Mouse (Mus musculus): Measurements from ENCODE around the gene Tet1.
"Not testable (repeated sequence)": the region's sequence is repeated elsewhere in the genome, so short reads cannot be mapped to it uniquely, and the experiment has no call there.

Gene Tet1

GRCm38 (mm10) chr10:62847069-62847626 lies 61.6 kb downstream of the Tet1 start:
- DNase-seq (ENCODE audit: low spot score), result no peak

- no peak for DNase-seq (ENCODE audit: low spot score)
Measured at GRCm38 (mm10) chr10:62843787-62844491, 64.9 kb downstream of the Tet1 start.

- DNase-seq (ENCODE audit: low spot score), result no peak
Measured at GRCm38 (mm10) chr10:62841901-62842447, 66.8 kb downstream of the Tet1 start.

- no peak for DNase-seq (ENCODE audit: low spot score)
Measured at GRCm38 (mm10) chr10:62840687-62841086, 68.1 kb downstream of the Tet1 start.

- no peak for DNase-seq (ENCODE audit: low spot score)
Measured at GRCm38 (mm10) chr10:62837987-62838386, 70.8 kb downstream of the Tet1 start.

- no peak for DNase-seq (ENCODE audit: low spot score)
Measured at GRCm38 (mm10) chr10:62832783-62833182, 76.0 kb downstream of the Tet1 start.

- no peak for DNase-seq (ENCODE audit: low spot score)
Measured at GRCm38 (mm10) chr10:62831546-62831945, 77.2 kb downstream of the Tet1 start.

GRCm38 (mm10) chr10:62824474-62824873 lies 84.3 kb downstream of the Tet1 start:
- DNase-seq (ENCODE audit: low spot score), result no peak

GRCm38 (mm10) chr10:62823431-62823830 lies 85.4 kb downstream of the Tet1 start:
- no peak for DNase-seq (ENCODE audit: low spot score)

GRCm38 (mm10) chr10:62810010-62810409 lies 98.8 kb downstream of the Tet1 start:
- no peak for DNase-seq (ENCODE audit: low spot score)

- DNase-seq (ENCODE audit: low spot score), result no peak
Measured at GRCm38 (mm10) chr10:62808766-62809165, 100.0 kb downstream of the Tet1 start.

GRCm38 (mm10) chr10:62808316-62808715 lies 100.5 kb downstream of the Tet1 start:
- DNase-seq (ENCODE audit: low spot score), result no peak

GRCm38 (mm10) chr10:62804106-62804505 lies 104.7 kb downstream of the Tet1 start:
- no peak for DNase-seq (ENCODE audit: low spot score)

GRCm38 (mm10) chr10:62803296-62803695 lies 105.5 kb downstream of the Tet1 start:
- DNase-seq (ENCODE audit: low spot score), result no peak

GRCm38 (mm10) chr10:62794221-62794620 lies 114.6 kb downstream of the Tet1 start:
- DNase-seq (ENCODE audit: low spot score), result no peak

GRCm38 (mm10) chr10:62793091-62793453 lies 115.7 kb downstream of the Tet1 start:
- no peak for DNase-seq (ENCODE audit: low spot score)

- peak; percentile 98 for DNase-seq (ENCODE audit: low spot score)
Measured at GRCm38 (mm10) chr10:62792177-62793090, 116.4 kb downstream of the Tet1 start, which contains the start of gene Ccar1. Gene Ccar1 (minus strand): TSS chr10:62792286.

- DNase-seq (ENCODE audit: low spot score), result no peak
Measured at GRCm38 (mm10) chr10:62791251-62792176, 117.3 kb downstream of the Tet1 start.

GRCm38 (mm10) chr10:62781776-62782175 lies 127.0 kb downstream of the Tet1 start:
- not testable (repeated sequence) for DNase-seq (ENCODE audit: low spot score)
